Mouse (Mus musculus) kidney, postnatal 0 days (tissue): ENCODE measurements at regions not wholly inside any gene's neighbourhood (a gene's known extent, or its start where the extent isn't known, plus 50 kb on each side); places are given as distances from the start of the nearest gene placed in this dataset.
"Not testable (repeated sequence)": the region's sequence is repeated elsewhere in the genome, so short reads cannot be mapped to it uniquely, and the experiment has no call there.

Experiments used
- ATAC-seq: fragments of 200-750 bp; cut with Nextera tagmentation; replicated peaks from 2 replicates; pipeline ENCODE4 v1.8.0; 2017; ENCODE audit warnings: low read depth, moderate number of reproducible peaks, moderate TSS enrichment, moderate library complexity; ENCODE audit not compliant: low FRiP score
- DNase-seq: peaks from one replicate; pipeline ENCODE4 v3.0.0-alpha.2; 2016; ENCODE audit warnings: low spot score
- H3K27ac ChIP-seq: fragments of 300-500 bp; sonication (generic); 2 replicates; pipeline ENCODE4 v1.5.1; 2014; ENCODE audit warnings: mild to moderate bottlenecking
- H3K27me3 ChIP-seq: fragments of 300-500 bp; sonication (generic); 2 replicates; pipeline ENCODE4 v1.6.1; 2014; ENCODE audit warnings: low read length, mixed read lengths; ENCODE audit not compliant: insufficient read depth
- H3K36me3 ChIP-seq: fragments of 300-500 bp; sonication (generic); 2 replicates; pipeline ENCODE4 v1.6.1; 2014; ENCODE audit warnings: low read length, mixed read lengths; ENCODE audit not compliant: insufficient read depth
- H3K4me1 ChIP-seq: fragments of 300-500 bp; sonication (generic); replicated peaks from 2 replicates; pipeline ENCODE4 v1.6.1; 2014; ENCODE audit warnings: antibody characterized with exemption, low read length, mixed read lengths; ENCODE audit not compliant: insufficient read depth
- H3K4me2 ChIP-seq: fragments of 300-500 bp; sonication (generic); 2 replicates; pipeline ENCODE4 v1.6.1; 2014; ENCODE audit warnings: mild to moderate bottlenecking, low read length, moderate library complexity, mixed read lengths
- H3K4me3 ChIP-seq: fragments of 300-500 bp; sonication (generic); replicated peaks from 2 replicates; pipeline ENCODE4 v1.5.1; 2014; ENCODE audit warnings: low read depth, low read length
- H3K9ac ChIP-seq: fragments of 300-500 bp; sonication (generic); 2 replicates; pipeline ENCODE4 v1.6.1; 2014; ENCODE audit warnings: low read depth, low read length
- H3K9me3 ChIP-seq: fragments of 300-500 bp; sonication (generic); replicated peaks from 2 replicates; pipeline ENCODE4 v1.6.1; 2016; ENCODE audit warnings: low read length, inconsistent platforms, mixed read lengths
- CTCF ChIP-seq: IDR thresholded peaks from 2 replicates; pipeline ENCODE4 v1.5.1; 2016; ENCODE audit warnings: antibody characterized with exemption, low read depth, mild to moderate bottlenecking, moderate library complexity
- WGBS: fragments of 180-500 bp; shearing (Covaris S2); extraction: QIAGEN DNeasy Blood & Tissue Kit; methylation state at CpG from one replicate; pipeline ENCODE4 v1.1.7; 2014; 5-methylcytosine and 5-hydroxymethylcytosine counted together

- no peak overlapping the region for H3K9ac ChIP-seq
- no peak overlapping the region for H3K27ac ChIP-seq
- WGBS, result 71% methylated on average over 2 of the region's 2 CpGs
- no peaks in the 10 kb centered on the region for H3K36me3 ChIP-seq
- H3K4me1 ChIP-seq, result no peaks in the 10 kb centered on the region
- H3K9me3 ChIP-seq, result no peaks in the 10 kb centered on the region
- no peak overlapping the region for H3K4me2 ChIP-seq
- TF ChIP-seq CTCF, result no peak
- H3K27me3 ChIP-seq, result no peaks in the 10 kb centered on the region
- no peak overlapping the region for H3K4me3 ChIP-seq
- no peak for ATAC-seq
- DNase-seq, result no peak
Measured at GRCm38 (mm10) chr14:88092967-88093366, 378.2 kb downstream of the Pcdh20 start.

DNA sequence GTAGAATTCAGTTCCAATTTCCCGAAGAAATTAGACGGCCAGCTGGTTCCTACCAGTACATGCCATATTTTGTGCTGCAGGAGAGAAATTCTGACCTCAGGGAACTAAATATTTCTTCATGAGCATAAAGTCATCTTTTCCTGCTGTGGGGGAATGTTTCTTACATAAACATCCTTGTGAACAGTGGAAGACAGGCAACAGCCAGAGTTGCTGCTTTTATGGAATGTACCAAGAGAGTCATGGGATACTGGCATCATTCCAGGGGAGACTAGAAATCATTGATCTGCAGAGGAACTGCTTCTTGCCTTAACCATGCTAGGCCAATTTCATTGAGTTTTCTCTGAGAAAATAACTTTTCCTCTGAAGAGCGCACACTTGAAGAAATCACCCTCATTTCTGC is 386.3 kb downstream of the Pcdh20 start:
- no peaks in the 10 kb centered on the region for H3K9me3 ChIP-seq
- H3K27ac ChIP-seq, result 0 out of 2 replicates have a peak overlapping the region, but pooled peaks have one; percentile 2
- H3K4me3 ChIP-seq, result no peak overlapping the region
- 71% methylated on average over 3 of the region's 3 CpGs for WGBS
- ATAC-seq (no peak), DNase-seq (peak; percentile 61)
- H3K9ac ChIP-seq, result no peak overlapping the region
- no peaks in the 10 kb centered on the region for H3K4me1 ChIP-seq
- H3K27me3 ChIP-seq, result no peaks in the 10 kb centered on the region
- no peak overlapping the region for H3K4me2 ChIP-seq
- no peak for TF ChIP-seq CTCF
- H3K36me3 ChIP-seq, result no peaks in the 10 kb centered on the region

DNA sequence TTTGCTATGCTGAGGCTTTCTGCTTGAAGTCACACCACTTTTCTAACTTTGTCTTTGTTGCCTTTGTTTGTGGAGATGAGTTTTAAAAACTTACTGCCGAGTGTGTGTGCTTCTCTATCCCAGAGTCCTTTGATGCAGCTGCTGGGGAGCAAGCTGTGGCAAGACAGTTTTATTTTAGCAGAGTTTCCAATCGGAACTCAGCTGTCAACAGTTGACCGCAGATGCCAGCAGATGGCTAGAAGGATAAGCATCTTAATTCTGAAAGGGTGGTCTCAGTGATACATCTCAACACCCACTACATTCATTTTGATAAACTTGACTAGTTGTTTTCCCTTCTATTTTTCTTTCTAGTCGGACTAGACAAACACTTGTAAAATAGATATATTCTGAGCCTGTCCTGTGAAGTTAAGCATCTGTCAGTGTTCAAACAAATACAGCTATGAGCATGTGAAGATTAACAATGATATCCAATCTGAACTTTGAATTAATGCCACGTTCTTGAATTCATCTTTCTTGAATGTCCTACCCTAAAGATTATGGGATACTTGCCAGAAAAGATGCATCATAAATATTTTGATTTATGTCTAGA is 398.2 kb downstream of the Pcdh20 start:
- WGBS, result 45% methylated on average over 5 of the region's 5 CpGs
- Histone ChIP-seq H3K27ac (no peak overlapping the region), H3K4me1 (no peaks in the 10 kb centered on the region), H3K4me2 (no peak overlapping the region), H3K9me3 (no peaks in the 10 kb centered on the region), H3K27me3 (no peaks in the 10 kb centered on the region), H3K9ac (no peak overlapping the region), H3K36me3 (no peaks in the 10 kb centered on the region), H3K4me3 (no peak overlapping the region)
- ATAC-seq, result no peak
- DNase-seq, result peak; percentile 61
- no peak for TF ChIP-seq CTCF

DNA sequence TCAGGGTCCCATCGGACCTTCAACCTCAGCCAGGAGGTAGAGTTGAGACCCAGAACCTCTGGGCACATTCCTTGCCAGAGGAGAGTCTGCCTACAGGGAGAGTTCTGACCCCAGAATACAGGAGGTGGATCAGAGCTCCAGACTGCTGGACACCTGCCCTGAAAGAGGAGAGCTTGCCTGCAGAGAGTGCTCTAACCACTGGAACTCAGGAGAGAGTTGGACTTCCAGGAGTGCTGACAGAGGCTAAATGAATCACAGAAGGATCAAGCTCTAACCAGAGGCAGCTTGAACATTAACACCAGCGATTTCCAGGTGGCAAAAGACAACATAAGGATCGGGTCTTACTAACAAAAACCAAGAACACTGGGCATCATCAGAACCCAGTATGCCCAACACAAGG is 423.6 kb downstream of the Pcdh20 start:
- DNase-seq, H3K36me3 ChIP-seq, H3K9me3 ChIP-seq, H3K9ac ChIP-seq, H3K27ac ChIP-seq, ATAC-seq, H3K27me3 ChIP-seq, H3K4me3 ChIP-seq, H3K4me1 ChIP-seq, H3K4me2 ChIP-seq: not testable (repeated sequence)
- 95% methylated on average over 3 of the region's 3 CpGs for WGBS

DNA sequence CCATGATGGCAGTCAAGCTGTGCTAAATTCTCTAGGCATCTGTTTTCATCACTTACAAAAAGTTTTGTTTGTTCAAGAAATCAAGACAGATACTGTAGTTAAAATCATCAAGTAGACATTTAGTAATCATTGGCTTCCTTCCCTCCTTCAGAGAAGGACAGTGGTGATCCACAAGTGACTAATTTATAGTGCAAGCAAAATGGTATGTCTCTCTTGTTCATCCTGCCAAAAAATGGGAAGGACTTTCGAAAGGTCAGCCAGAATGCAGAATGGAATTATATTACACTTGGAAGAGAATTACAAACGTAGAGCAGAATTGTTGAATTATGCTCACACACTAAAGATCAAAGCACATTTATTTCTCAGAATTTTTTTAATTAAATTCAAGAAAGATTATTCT is 457.3 kb downstream of the Pcdh20 start:
- Histone ChIP-seq H3K9ac (no peak overlapping the region), H3K4me3 (no peak overlapping the region), H3K27me3 (no peaks in the 10 kb centered on the region), H3K9me3 (no peaks in the 10 kb centered on the region), H3K4me1 (no peaks in the 10 kb centered on the region), H3K36me3 (no peaks in the 10 kb centered on the region), H3K27ac (no peak overlapping the region), H3K4me2 (no peak overlapping the region)
- no peak for ATAC-seq
- no peak for TF ChIP-seq CTCF
- DNase-seq, result peak; percentile 57
- 45% methylated on average over 2 of the region's 2 CpGs for WGBS

- Histone ChIP-seq H3K4me1 (no peaks in the 10 kb centered on the region), H3K27me3 (no peaks in the 10 kb centered on the region), H3K4me3 (no peak overlapping the region), H3K9me3 (no peaks in the 10 kb centered on the region), H3K9ac (no peak overlapping the region), H3K4me2 (no peak overlapping the region), H3K27ac (no peak overlapping the region), H3K36me3 (no peaks in the 10 kb centered on the region)
- 81% methylated on average over 3 of the region's 3 CpGs for WGBS
- ATAC-seq, result no peak
- no peak for DNase-seq
- no peak for TF ChIP-seq CTCF
Measured at GRCm38 (mm10) chr14:88013186-88013585, 458.0 kb downstream of the Pcdh20 start.

- ATAC-seq (no peak), DNase-seq (no peak)
- Histone ChIP-seq H3K27me3 (no peaks in the 10 kb centered on the region), H3K9ac (no peak overlapping the region), H3K27ac (no peak overlapping the region), H3K36me3 (no peaks in the 10 kb centered on the region), H3K9me3 (no peaks in the 10 kb centered on the region), H3K4me2 (no peak overlapping the region), H3K4me1 (no peaks in the 10 kb centered on the region), H3K4me3 (no peak overlapping the region)
- TF ChIP-seq CTCF, result no peak
- WGBS, result 92% methylated on average over 2 of the region's 2 CpGs
Measured at GRCm38 (mm10) chr14:87996561-87996960, 474.6 kb downstream of the Pcdh20 start.
